In the genomic region with DNA sequence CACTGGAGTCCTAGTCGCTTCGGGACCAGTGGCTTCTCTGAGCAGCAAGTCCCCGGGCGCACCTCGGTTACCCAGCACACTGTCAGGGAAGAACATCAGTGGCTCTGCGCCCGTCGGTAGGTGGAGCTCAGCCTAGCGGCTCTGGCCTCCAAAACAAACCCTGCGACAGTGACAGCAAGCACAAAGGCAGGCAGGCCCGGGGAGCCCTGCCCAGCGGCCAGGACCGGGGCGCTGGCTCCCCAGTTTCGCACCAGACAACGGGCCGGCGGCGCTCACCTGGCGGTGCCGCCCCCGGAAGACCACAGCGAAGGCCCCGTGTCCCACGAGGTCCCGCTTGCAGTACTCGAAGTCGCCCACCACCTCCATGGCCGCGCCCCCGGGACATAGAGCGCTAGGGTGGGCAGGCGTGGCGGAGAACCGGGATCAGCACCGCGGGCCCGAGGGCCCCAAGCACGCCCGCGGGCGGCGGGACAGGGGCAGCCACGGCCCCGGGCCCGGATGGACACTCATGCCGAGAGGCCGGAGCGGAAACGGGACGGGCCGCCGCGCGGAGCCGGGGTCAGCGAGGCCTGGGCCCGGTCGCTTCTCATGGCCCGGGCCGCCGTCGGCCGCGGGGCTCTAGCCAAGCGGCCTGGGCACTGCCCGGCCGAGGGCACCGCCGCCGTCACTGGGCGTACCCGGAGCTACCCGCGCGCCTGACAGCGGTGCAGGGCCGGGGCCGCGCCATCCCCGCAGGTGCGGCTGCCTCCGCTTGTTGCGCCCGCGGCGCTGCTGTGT, we compare ENCODE assay signal across 8 mouse cellular contexts. TPM values are rescaled to one million over a fixed set of nuclear protein-coding genes. Genes with fewer than 3 reads are reported as not detected.
DNase-seq lines count a peak whose midpoint lies in the region; ATAC-seq and TF ChIP-seq lines count a peak whose summit lies in the region.

No protein-coding gene starts in this region.

- H3K4me2 ChIP-seq in hindbrain, embryonic 12.5 days (replicated peaks): peak overlapping the region; percentile 72

- TF ChIP-seq CTCF in Patski (IDR thresholded peaks at IDR 0.05): peak; percentile 65

- POLR2A ChIA-PET in Patski (lab: Charles Lee): interaction anchor here (0.7 to 1.5 kb wide), 3 partner anchors 11 to 126 kb away, joined by 3 to 4 read pairs (median 3); no protein-coding TSS in a partner anchor

- H3K27me3 ChIP-seq in Patski: no peaks in the 10 kb centered on the region
- no peaks in the 10 kb centered on the region for H3K27me3 ChIP-seq in hindbrain, embryonic 12.5 days

- H3K4me1 ChIP-seq in hindbrain, embryonic 12.5 days: peaks cover 8% of the 10 kb centered on the region; the same call in 1 of the 2 replicates

- H3K36me3 ChIP-seq in hindbrain, embryonic 12.5 days: peaks cover 5% of the 10 kb centered on the region; the same call in 1 of the 2 replicates

- under 1% methylated on average over 80 of the region's 87 CpGs for WGBS in hindbrain, embryonic 12.5 days

- CTCF ChIA-PET in Patski (lab: Charles Lee): interaction anchor here (0.7 to 0.9 kb wide), 2 partner anchors 15 to 24 kb away, joined by 3 read pairs; no protein-coding TSS in a partner anchor

- H3K27ac ChIP-seq in hindbrain, embryonic 12.5 days: peak overlapping the region; percentile 98

- H3K9me3 ChIP-seq in hindbrain, embryonic 12.5 days (replicated peaks): no peaks in the 10 kb centered on the region

- peak overlapping the region; percentile 98 for H3K4me3 ChIP-seq in hindbrain, embryonic 12.5 days

- DNase-seq in Patski (ENCODE audit: low read depth, low spot score): no peak
- DNase-seq in cerebellum, postnatal 10 days: peak; percentile 89 to 92
- peak; percentile 70 to 80 for DNase-seq in frontal cortex, postnatal 10 days (ENCODE audit: low spot score in 2 of 2)
- peak; percentile 82 to 86 for DNase-seq in layer of hippocampus, postnatal 14 days (ENCODE audit: low spot score in 2 of 2)
- peak; percentile 88 for DNase-seq in lung, postnatal 10 days
- DNase-seq in ovary, postnatal 14 days (ENCODE audit: low spot score): peak; percentile 43
- DNase-seq in thymus, postnatal 10 days (ENCODE audit: low spot score in 2 of 2): peak; percentile 74 to 81

- peak; percentile 84 for ATAC-seq in Patski
- ATAC-seq in hindbrain, embryonic 12.5 days (ENCODE audit: low FRiP score): peak; percentile 91

- peak overlapping the region; percentile 99 for H3K9ac ChIP-seq in hindbrain, embryonic 12.5 days

- in situ Hi-C loops in Patski (cut with MboI; ENCODE audit: low pct_unique_long_range_greater_than_20kb): no loop called here

RNA-seq across cellular contexts. Expression of gene Ulk2, which starts 0.5 kb away (rescaled TPM):
- 36.7 TPM for polyA plus RNA-seq in Patski (2021)
- 42.2 and 42.5 TPM in 2 replicates for polyA plus RNA-seq in hindbrain, embryonic 12.5 days (2016; fragmentation: Nextera tagmentation; extraction: Ambion mirVana)
- 10 to 100 TPM; 88.6 to 92.1 TPM for total RNA-seq in layer of hippocampus, postnatal 14 days (2021)
